Mouse (Mus musculus) right cerebral cortex, adult 18-20 months (tissue): ENCODE data around the gene Cep57.
"Not testable (repeated sequence)": the region's sequence is repeated elsewhere in the genome, so short reads cannot be mapped to it uniquely, and the experiment has no call there.

Experiments used
- DNase-seq: peaks from one replicate; pipeline ENCODE4 v3.0.0; 2022; ENCODE audit warnings: mixed read lengths

The Cep57 gene

DNA sequence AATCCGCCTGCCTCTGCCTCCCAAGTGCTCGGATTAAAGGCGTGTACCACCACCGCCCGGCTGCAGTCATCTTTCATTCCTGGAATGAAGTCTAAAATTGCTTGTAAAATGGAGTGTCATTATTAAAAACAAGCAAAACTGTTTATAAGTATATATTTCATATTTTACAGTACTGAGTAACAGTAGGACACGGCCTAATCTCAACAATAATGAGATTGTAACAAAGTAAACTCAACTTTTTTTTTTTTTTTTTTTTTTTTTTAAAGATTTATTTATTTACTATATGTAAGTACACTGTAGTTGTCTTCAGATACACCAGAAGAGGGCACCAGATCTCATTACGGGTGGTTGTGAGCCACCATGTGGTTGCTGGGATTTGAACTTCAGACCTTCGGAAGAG lies 36.0 kb downstream of the Cep57 start:
- DNase-seq, result not testable (repeated sequence)

DNA sequence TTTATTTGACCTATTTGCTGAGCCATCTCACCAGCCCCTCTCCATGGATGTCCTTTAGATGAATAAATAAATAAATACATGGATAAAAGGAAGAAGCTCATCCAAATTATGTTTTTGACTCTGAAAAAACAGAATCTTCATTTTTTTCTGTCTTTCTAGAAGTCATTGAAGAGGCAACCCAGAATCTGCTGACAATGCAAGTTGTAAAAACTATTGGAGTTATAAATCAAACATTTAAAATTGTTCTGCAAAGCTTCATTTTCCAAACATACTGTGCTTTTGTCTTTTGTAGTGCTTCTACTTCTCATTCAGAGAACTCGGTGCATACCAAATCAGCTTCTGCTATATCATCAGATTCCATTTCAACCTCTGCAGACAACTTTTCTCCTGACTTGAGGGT lies 44.9 kb downstream of the Cep57 start:
- no peak for DNase-seq

DNA sequence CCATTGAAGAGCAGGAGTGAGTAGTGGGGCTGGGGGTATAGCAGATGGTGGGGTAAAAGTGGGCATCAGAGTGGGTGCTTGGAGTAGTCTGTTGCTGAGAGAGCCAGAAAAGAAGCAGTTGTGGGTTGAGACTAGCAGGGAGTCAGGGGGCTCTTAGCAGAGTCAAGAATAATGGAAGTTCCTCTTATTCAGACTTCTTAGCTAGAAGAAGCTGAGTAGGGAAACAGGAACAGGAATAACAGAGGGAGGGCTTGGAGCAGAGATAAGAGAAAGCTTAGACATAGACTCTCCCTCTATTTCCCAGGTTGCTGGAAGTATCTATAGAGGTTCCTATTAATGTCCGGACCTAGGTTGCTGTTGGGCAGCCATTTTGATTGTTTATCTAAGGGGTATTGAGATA lies 52.2 kb downstream of the Cep57 start:
- DNase-seq, result no peak

DNA sequence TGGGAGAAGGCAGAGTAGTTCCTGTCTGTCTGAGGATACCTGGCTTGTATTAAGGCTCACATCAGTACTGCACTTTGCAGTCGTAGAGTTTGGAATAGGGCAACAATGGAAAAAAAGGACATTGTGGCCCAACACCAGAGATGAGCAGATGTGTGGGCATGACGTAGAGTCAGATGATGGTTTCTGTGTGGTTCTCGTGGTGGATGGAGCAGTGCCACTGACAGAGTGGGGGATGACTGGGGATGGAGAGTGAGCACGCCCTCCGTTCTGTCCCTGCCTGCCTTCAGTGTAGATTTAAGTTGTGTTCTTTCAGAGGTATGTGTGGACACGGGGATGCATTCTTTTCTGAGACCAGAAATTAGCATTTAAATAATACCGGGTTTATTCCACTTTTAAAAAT lies 60.3 kb downstream of the Cep57 start:
- peak; percentile 44 for DNase-seq

DNA sequence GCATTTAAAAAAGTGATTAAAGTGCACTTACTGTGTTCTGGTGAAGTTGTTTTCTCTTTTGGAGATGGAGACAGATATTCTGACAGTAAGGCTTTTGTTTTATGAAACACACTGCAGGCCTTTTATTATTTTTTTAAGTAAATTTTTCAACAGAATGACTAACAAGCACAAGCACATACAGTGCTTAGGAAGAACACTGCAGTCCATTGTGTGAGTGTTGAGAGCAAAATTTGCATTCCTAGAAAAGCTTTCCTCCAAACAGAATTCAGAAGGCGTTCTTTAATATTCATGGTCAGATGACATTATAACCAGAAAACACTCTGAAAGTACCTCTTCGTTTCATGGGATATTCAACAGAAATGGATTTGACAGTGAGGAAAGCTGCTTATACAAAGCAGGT lies 61.3 kb downstream of the Cep57 start:
- DNase-seq, result no peak

DNA sequence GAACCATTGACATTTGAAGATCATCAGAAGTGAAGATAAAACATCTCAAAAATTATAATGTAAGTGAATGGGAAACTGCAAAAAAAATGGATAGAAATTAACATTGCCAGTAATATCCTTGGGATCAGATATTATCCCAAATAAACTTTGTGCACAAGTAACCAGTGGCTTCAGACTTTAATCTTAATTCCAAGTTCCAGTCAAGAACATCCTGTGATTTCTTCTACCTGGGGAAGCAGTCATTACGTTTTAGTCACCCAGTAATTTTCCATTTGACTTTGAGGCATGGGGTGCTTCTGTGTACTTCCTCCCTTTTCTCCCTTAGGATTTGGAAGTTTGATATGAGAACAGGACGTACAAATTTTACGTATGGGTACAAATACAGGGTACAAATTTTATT lies 66.5 kb downstream of the Cep57 start:
- no peak for DNase-seq
